Mouse (Mus musculus) erythroblast, adult 5-6 weeks (primary cell): ENCODE data around the gene Sec24a. TPM values are rescaled to one million over a fixed set of nuclear protein-coding genes. Genes with fewer than 3 reads are reported as not detected.
A peak's percentile ranks its signal among the peaks of the same experiment; 100 is the strongest.
"Not testable (repeated sequence)": the region's sequence is repeated elsewhere in the genome, so short reads cannot be mapped to it uniquely, and the experiment has no call there.

Source experiments
- ATAC-seq: replicated peaks from 2 replicates; pipeline ENCODE4 v1.8.0; 2016; ENCODE audit warnings: moderate number of reproducible peaks, mild to moderate bottlenecking, moderate TSS enrichment, inconsistent platforms; ENCODE audit not compliant: poor library complexity, low FRiP score, severe bottlenecking
- total RNA-seq, 2 experiments: library from RNA; stranded (forward) in 1 of 2; stranded (reverse) in 1 of 2; fragments of 150-400 nt in 1 of 2; fragments of 200-764, 138-1000 nt in 1 of 2; gene quantifications; 2 replicates each; pipeline versions ENCODE4 v1.2.3 to v1.2.4; 2015 to 2017; ENCODE audit warnings: low replicate concordance in 2 of 2

Sec24a gene
- total RNA-seq, 2 experiments from 2014 or later, result 2.0 to 7.3 TPM

GRCm38 (mm10) chr11:51763955-51764354, 521 bp upstream of the Sec24a start:
- ATAC-seq, result peak; percentile 37; the same call in 1 of the 2 replicates

GRCm38 (mm10) chr11:51761241-51761640, 2.2 kb downstream of the Sec24a start:
- no peak for ATAC-seq

DNA sequence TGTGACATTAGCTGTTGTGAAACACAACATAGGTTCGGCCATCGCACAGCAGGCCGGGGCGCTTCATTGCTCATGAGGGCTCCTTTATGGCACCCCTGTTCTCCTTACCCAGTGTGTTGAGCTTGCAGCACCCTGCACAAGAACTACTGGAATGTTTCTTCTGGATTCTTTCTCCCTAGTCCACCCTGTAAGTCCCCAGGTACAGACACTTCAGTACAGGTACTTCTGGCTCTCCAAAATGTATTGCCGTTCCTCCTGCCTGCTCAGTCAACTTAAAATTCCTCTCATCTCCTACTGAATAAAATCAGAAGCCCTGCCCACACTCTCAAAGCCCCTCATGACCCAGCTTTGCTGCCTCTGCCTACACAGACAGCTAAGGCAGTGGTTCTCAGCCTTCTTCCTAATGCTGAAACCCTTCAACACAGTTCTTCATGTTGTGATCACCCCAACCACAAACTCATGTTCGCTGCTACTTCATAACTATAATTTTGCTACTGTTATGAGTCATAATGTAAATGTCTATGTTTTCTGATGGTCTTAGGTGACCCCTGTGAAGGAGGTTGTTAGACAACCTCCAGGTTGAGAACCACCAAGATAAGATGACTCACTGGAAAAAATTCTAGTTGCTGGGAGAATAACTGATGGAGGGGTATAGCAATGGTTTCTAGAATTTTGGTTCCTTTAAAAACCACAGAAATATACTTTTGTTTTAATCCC, 3.3 kb downstream of the Sec24a start:
- ATAC-seq, result no peak

GRCm38 (mm10) chr11:51759251-51759650, 4.2 kb downstream of the Sec24a start:
- ATAC-seq, result no peak

GRCm38 (mm10) chr11:51758207-51758606, 5.2 kb downstream of the Sec24a start:
- not testable (repeated sequence) for ATAC-seq

DNA sequence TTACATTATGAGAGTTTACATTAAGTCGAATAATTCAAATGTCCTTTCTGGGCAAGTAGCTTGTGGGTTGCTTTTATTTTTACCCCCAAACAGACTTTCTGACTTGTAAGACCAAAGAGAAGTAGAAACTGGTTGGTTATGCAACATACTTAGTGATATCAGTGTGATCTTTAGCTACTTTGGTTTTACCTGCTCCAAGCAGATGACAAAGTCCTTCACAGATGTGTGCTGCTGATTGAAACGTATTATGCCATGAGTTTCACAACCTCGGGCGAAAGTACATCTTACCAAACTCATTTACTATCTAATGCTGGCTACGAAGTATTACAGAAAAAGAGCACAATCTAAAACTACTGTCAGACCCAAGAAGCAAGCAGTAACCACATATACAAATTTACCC, 5.8 kb downstream of the Sec24a start:
- ATAC-seq, result no peak

GRCm38 (mm10) chr11:51757023-51757422, 6.4 kb downstream of the Sec24a start:
- ATAC-seq, result no peak

GRCm38 (mm10) chr11:51756352-51756771, 7.1 kb downstream of the Sec24a start:
- ATAC-seq, result peak; percentile 99

- ATAC-seq, result peak; percentile 48
These were observed 7.7 kb downstream of the Sec24a start for GRCm38 (mm10) chr11:51755621-51756311.

DNA sequence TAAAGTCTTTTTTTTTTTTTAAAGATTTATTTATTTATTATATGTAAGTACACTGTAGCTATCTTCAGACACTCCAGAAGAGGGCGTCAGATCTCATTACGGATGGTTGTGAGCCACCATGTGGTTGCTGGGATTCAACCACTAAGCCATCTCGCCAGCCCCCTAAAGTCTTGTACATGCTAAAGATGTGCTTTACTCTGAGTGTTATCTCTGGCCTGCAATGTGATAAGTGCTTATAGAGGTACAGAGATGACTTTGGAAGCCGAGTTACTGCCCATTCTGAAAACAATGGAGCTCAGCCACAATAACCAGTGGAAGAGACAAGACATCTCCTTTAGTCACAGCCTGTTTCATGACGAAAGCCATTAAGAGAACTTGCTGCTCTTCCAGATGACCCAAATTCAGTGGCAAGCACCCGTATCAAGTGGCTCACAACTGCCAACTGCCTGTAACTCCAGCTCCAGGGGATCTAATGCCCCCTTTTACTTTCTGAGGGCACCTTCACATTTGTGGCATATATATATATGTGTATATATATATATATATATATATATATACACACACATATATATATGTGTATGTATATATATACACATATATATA, 11.7 kb downstream of the Sec24a start:
- not testable (repeated sequence) for ATAC-seq

- no peak for ATAC-seq
These were observed 17.3 kb downstream of the Sec24a start for GRCm38 (mm10) chr11:51746096-51746495.

GRCm38 (mm10) chr11:51740701-51741100, 22.7 kb downstream of the Sec24a start:
- 0 out of 2 replicates have a peak, but pooled peaks have one; percentile 20 for ATAC-seq

DNA sequence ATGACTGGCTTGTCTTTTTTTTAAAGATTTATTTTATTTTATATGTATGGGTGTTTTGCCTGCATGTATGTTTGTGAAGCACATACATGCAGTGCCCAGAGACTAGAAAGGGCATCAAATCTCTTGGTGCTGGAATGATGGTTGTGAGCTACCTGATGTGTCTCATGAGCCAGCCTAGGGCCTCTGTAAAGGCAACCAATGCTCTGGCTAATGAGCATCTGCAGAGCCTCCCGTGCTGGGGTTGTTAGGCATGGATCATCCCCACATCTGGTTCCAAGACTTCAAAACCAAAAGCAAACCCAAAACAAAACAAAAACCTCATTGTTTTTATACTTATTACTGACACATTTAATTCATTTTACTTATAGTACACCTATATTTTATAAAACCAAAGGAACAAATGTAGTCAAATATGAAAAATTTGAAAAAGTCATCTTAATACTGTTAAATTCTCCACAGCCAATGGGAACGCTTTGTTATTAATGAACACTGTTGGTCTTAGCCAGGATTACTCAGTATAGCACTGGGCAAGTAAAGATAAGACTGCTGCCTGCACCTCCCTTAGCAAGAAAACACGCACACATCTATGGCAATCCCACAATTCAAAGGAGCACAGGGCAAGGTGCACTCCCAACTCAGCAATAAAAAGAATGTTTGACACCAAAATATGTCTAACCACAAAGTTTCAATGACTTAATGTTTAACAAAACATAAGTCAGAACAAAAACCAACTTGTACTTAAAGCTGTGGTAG, 24.6 kb downstream of the Sec24a start:
- ATAC-seq, result peak; percentile 84

DNA sequence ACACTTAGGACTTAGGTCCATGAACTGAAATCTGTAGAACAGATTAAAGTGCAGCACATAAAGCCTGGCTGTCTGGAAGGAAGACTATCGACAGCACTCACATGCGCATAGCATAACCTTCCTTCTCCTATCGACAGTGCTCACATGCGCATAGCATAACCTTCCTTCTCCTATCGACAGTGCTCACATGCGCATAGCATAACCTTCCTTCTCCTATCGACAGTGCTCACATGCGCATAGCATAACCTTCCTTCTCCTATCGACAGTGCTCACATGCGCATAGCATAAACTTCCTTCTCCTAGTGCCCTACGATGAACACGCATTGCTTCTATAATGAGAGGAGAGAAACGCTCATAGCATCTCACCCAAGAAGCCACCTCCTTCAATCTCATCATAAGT, 29.2 kb downstream of the Sec24a start:
- ATAC-seq, result not testable (repeated sequence)

GRCm38 (mm10) chr11:51732883-51733282, 30.6 kb downstream of the Sec24a start:
- ATAC-seq, result no peak

- no peak for ATAC-seq
These were observed 42.4 kb downstream of the Sec24a start for GRCm38 (mm10) chr11:51721066-51721465.

GRCm38 (mm10) chr11:51707080-51707479, 56.4 kb downstream of the Sec24a start:
- no peak for ATAC-seq

DNA sequence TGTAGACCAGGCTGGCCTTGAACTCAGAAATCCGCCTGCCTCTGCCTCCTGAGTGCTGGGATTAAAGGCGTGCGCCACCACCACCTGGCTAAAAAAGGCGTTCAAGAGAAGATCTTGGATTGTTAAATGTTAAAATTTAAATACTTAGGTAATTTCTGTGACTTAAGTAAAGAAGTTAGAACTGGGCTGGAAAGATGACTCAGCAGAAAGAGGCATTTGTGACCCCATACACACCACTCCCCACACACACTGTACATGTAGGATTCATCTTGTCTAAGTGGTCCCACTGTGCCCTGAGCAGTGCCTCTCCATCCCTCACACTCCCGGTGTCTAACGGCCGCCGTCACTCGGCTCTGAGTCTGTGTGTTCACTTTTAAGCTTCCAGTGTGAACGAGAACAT, 57.0 kb downstream of the Sec24a start:
- ATAC-seq, result peak; percentile 39; the same call in 1 of the 2 replicates

- 0 out of 2 replicates have a peak, but pooled peaks have one; percentile 62 for ATAC-seq
These were observed 59.9 kb downstream of the Sec24a start for GRCm38 (mm10) chr11:51703379-51703998.

DNA sequence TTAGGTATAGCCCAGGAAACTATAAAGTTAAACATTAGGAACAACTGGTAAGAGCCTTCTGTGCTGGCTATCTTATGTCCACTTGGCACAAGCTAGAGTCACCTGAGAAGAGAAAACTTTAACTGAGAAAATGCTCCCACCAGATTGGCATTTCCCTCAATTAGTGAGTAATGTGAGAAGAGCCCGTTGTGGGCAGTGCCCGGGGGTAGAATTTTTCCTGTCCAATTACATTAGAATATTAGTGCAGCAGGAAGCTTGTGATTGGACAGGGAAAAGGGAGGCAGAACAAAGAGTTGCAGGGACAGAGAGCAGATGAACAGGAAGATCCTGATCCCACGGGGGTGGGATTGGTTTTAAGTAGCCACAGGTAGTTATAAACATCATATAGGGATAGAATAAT, 60.6 kb downstream of the Sec24a start:
- no peak for ATAC-seq
